Mouse (Mus musculus): Measurements from ENCODE around the gene Matn3.

DNA sequence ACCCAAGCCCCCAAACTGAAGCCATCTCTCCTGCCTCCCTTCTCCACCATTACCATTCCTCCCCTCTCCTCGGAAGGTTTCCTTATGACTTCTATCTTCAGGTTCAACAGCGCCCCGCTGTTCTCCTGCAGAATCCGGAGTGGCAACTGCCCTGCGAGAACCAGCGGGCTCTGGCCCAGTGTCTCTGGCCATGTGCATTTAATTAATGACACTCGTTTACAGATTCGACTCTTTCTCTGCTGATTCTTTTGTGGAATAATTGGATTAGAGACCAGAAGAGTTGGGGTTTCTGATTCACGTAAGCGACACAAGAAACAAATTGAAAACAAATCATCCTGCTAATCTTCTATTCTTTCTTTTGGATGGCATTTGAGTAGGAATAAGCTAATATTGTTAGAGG is 5.4 kb downstream of the Matn3 start:
- TF ChIP-seq CTCF (IDR thresholded peaks at IDR 0.05; ENCODE audit: control insufficient read depth, insufficient read depth, low read length) (no peak), POLR2A (IDR thresholded peaks at IDR 0.05; ENCODE audit: borderline replicate concordance, control insufficient read depth, low read depth, low read length) (no peak)
